Mouse (Mus musculus): Measurements from ENCODE around the gene Sit1. TPM values are rescaled to one million over a fixed set of nuclear protein-coding genes. Genes with fewer than 3 reads are reported as not detected.

Gene Sit1
- total and polyA plus RNA-seq, 3 experiments = 0.31 TPM; not detected in 2

DNA sequence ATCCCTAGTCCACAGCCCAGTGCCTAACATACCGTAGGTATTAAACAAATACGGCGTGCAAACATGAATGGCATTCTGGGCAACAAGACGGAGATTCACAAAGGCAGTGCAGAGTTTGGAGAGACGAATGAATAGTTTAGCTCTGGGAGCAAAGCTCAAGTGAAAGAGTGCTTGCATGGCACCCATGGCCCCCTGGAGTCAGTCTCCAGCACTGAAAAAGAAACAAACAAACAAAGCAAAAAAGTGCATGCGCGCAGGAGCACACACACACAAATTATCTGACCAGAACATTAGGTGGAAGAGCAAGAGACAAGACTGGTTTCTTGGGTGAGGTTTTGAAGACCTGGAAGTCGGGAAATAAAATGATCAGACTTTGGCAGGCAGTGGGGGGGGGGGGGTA, 22.5 kb upstream of the Sit1 start:
- Histone ChIP-seq H3K27ac (no peak overlapping the region), H3K79me2 (replicated peaks; ENCODE audit: control insufficient read depth, insufficient read depth, low read length) (no peaks in the 10 kb centered on the region), H3K27me3 (ENCODE audit: control insufficient read depth, insufficient read depth, low read length) (no peaks in the 10 kb centered on the region), H3K36me3 (ENCODE audit: control insufficient read depth, insufficient read depth, low read length) (no peaks in the 10 kb centered on the region), H3K4me1 (ENCODE audit: control insufficient read depth, insufficient read depth, low read length) (peaks cover 4% of the 10 kb centered on the region), H3K9ac (ENCODE audit: low read depth, low read length) (no peak overlapping the region), H3K4me3 (no peak overlapping the region)
- intact Hi-C loops (cut with DNase I) = no loop called here
- 95% methylated on average over 8 of the region's 8 CpGs for WGBS
- no peak for TF ChIP-seq POLR2A (IDR thresholded peaks at IDR 0.05; ENCODE audit: insufficient read depth, low read depth, low read length)
- no peak for TF ChIP-seq EP300 (IDR thresholded peaks at IDR 0.05; ENCODE audit: insufficient read depth, low read depth, low read length)
- no peak for TF ChIP-seq CTCF (IDR thresholded peaks at IDR 0.05)
- DNase-seq = no peak

DNA sequence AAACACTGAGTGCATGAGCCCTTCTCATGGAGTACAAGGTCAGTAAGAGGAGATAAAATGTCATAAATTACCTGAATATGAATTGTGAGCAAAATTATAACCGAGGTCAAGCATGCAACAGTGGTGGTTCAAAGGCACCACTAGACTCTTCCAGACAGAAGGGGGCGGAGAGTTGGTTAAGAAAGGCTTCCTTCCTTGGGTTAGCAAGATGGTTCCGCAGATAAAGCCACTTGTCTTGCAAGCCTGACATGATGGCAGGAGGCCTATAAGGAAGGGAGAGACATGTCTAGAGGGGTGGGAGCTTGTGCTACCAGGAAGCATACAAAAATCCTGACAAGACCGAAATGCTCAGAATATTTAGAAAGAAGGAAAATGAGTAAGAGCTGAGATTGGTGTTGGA, 20.7 kb upstream of the Sit1 start:
- Histone ChIP-seq H3K4me1 (ENCODE audit: control insufficient read depth, insufficient read depth, low read length) (peaks cover 8% of the 10 kb centered on the region), H3K27me3 (ENCODE audit: control insufficient read depth, insufficient read depth, low read length) (no peaks in the 10 kb centered on the region), H3K36me3 (ENCODE audit: control insufficient read depth, insufficient read depth, low read length) (no peaks in the 10 kb centered on the region), H3K27ac (no peak overlapping the region), H3K79me2 (replicated peaks; ENCODE audit: control insufficient read depth, insufficient read depth, low read length) (no peaks in the 10 kb centered on the region), H3K4me3 (no peak overlapping the region), H3K9ac (ENCODE audit: low read depth, low read length) (no peak overlapping the region)
- intact Hi-C loops (cut with DNase I) = no loop called here
- no peak for DNase-seq
- WGBS = 66% methylated on average over 4 of the region's 4 CpGs
- TF ChIP-seq POLR2A (IDR thresholded peaks at IDR 0.05; ENCODE audit: insufficient read depth, low read depth, low read length) (no peak), EP300 (IDR thresholded peaks at IDR 0.05; ENCODE audit: insufficient read depth, low read depth, low read length) (no peak), CTCF (IDR thresholded peaks at IDR 0.05) (no peak)

DNA sequence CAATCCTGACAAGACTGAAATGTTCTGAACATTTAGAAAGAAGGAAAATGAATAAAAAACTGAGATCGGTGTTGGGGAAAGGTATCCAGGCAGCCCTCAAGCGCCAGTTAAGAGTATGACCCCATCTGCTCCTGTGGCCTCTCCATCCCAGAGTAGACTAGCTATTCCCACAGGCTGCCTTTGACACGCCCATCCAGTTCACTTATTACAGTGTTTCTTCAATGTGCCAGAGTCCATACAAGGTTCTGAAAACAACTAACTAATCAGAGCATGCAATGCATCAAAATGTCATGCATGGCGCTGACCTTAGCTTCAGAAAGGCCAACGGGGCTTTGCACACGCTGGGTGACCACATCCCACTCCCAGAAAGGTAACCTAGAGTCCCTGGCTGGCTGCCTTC, 20.0 kb upstream of the Sit1 start:
- Histone ChIP-seq H3K27ac (no peak overlapping the region), H3K79me2 (replicated peaks; ENCODE audit: control insufficient read depth, insufficient read depth, low read length) (no peaks in the 10 kb centered on the region), H3K4me3 (no peak overlapping the region), H3K36me3 (ENCODE audit: control insufficient read depth, insufficient read depth, low read length) (no peaks in the 10 kb centered on the region), H3K9ac (ENCODE audit: low read depth, low read length) (no peak overlapping the region), H3K4me1 (ENCODE audit: control insufficient read depth, insufficient read depth, low read length) (peaks cover 8% of the 10 kb centered on the region), H3K27me3 (ENCODE audit: control insufficient read depth, insufficient read depth, low read length) (no peaks in the 10 kb centered on the region)
- intact Hi-C loops (cut with DNase I) = no loop called here
- WGBS = 84% methylated on average over 6 of the region's 6 CpGs
- no peak for TF ChIP-seq CTCF (IDR thresholded peaks at IDR 0.05)
- no peak for TF ChIP-seq EP300 (IDR thresholded peaks at IDR 0.05; ENCODE audit: insufficient read depth, low read depth, low read length)
- TF ChIP-seq POLR2A (IDR thresholded peaks at IDR 0.05; ENCODE audit: insufficient read depth, low read depth, low read length) = no peak
- DNase-seq = no peak

DNA sequence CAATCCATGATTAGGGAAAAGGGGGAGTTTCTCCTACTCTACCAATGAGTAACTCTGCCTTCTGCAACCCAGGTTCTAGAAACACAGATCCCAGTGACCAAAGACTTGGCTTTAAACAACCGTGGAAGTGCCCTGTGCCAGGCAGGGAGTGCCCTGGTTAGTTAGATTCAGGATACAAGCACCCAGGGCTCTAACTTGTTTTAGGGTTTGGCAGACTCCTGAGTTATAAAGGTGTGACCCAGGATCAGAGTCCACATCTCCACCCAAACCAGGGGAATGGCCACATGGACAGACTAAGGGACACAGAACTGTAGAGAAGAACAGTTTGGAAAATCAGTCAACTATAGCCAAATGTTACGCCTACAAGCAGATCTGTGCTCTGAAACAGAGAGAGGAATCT, 19.5 kb upstream of the Sit1 start:
- H3K27ac ChIP-seq = no peak overlapping the region
- TF ChIP-seq EP300 (IDR thresholded peaks at IDR 0.05; ENCODE audit: insufficient read depth, low read depth, low read length) (no peak), POLR2A (IDR thresholded peaks at IDR 0.05; ENCODE audit: insufficient read depth, low read depth, low read length) (no peak), CTCF (IDR thresholded peaks at IDR 0.05) (no peak)
- no peak for DNase-seq
- no peak overlapping the region for H3K9ac ChIP-seq (ENCODE audit: low read depth, low read length)
- no peaks in the 10 kb centered on the region for H3K79me2 ChIP-seq (replicated peaks; ENCODE audit: control insufficient read depth, insufficient read depth, low read length)
- no peaks in the 10 kb centered on the region for H3K36me3 ChIP-seq (ENCODE audit: control insufficient read depth, insufficient read depth, low read length)
- WGBS = 78% methylated on average over 2 of the region's 2 CpGs
- H3K4me3 ChIP-seq = no peak overlapping the region
- H3K27me3 ChIP-seq (ENCODE audit: control insufficient read depth, insufficient read depth, low read length) = no peaks in the 10 kb centered on the region
- peaks cover 8% of the 10 kb centered on the region for H3K4me1 ChIP-seq (ENCODE audit: control insufficient read depth, insufficient read depth, low read length)
- intact Hi-C loops (cut with DNase I) = no loop called here

DNA sequence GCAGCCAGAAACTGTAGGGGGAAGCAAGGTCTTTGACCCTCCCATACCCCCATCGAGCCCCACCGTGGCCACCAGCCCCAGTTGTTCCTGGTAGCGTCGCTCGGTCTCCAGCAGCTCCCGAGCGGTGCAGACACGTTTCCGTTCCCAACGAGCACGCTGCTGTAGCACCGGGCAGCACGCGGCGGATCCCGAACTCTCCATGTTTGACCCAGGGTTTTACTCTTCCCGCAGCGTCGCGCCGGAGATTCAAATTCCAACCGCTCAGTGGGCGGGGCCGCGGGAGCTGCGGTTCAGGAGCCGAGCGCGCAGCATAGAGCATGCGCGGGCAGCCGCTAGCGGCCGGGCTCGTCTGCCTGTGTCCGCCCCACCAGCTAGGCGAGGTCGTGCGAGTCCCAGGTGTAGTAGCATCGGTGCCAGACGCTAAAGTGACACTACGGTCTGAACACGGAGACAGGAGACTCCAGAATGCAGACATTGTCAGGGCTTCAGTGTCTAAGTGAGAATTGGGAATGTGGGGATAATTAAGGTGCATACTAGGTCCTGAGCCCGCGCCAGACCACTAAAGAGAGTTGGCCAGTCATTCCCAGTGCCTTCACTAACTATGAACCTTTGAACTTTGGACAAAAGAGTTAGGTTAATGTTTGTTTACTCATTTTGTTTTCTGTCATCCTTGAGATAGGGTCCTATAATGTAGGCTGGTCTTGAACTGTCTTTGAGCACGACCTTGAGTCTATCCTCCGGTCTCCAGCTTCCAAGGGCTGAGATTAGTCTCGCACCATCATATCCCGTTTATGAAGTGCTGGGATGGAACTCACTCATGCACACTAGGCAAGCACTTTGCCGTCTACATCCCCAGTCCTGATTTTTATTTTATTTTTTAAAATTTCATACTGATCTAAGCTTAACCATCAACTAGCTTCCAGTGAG, 16.1 kb upstream of the Sit1 start, which contains the start of gene Arhgef39:
Gene Arhgef39 (minus strand): TSS at position 289 of the 927 bp plus-strand sequence.
- Histone ChIP-seq H3K4me1 (ENCODE audit: control insufficient read depth, insufficient read depth, low read length) (peaks cover 4% of the 10 kb centered on the region; the same call in 1 of the 2 replicates), H3K4me3 (peak within 1 kb of the TSS; percentile 52), H3K36me3 (ENCODE audit: control insufficient read depth, insufficient read depth, low read length) (no peaks in the 10 kb centered on the region), H3K27me3 (ENCODE audit: control insufficient read depth, insufficient read depth, low read length) (no peaks in the 10 kb centered on the region), H3K9ac (ENCODE audit: low read depth, low read length) (peak within 1 kb of the TSS; percentile 72), H3K79me2 (replicated peaks; ENCODE audit: control insufficient read depth, insufficient read depth, low read length) (no peaks in the 10 kb centered on the region), H3K27ac (0 out of 2 replicates have a peak within 1 kb of the TSS, but pooled peaks have one; percentile 34)
- DNase-seq = peak; percentile 87
- intact Hi-C loops (cut with DNase I) = loop anchor here (2.0 kb wide), 1 partner anchor 25 kb away; no protein-coding TSS in a partner anchor
- WGBS = 5% methylated on average over 50 of the region's 50 CpGs
- no peak for TF ChIP-seq CTCF (IDR thresholded peaks at IDR 0.05)
- TF ChIP-seq POLR2A (IDR thresholded peaks at IDR 0.05; ENCODE audit: insufficient read depth, low read depth, low read length) = 0 out of 2 replicates have a peak, but pooled peaks have one; percentile 24

DNA sequence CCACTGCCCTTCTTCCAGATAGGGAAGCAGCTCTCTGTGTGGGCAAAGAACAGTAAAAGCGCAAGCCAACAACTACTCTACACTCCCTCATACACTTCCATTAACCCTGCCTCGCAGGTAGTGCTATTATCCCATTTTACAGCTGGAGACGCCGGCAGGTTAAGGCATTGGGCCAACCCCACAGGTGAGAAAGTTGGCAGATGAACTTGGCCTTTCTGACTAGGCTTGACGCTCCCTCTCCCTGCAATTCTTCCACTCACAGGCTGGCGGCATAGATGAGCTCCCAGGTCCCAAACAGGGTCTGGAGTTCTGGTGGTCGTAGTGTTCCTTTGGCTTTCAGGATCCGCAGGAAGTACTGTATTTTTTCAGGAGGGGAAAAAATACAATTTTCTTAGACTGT, 15.4 kb upstream of the Sit1 start:
- Histone ChIP-seq H3K27me3 (ENCODE audit: control insufficient read depth, insufficient read depth, low read length) (no peaks in the 10 kb centered on the region), H3K9ac (ENCODE audit: low read depth, low read length) (no peak overlapping the region), H3K36me3 (ENCODE audit: control insufficient read depth, insufficient read depth, low read length) (no peaks in the 10 kb centered on the region), H3K4me1 (ENCODE audit: control insufficient read depth, insufficient read depth, low read length) (peaks cover 6% of the 10 kb centered on the region), H3K4me3 (peak overlapping the region; percentile 52), H3K27ac (no peak overlapping the region), H3K79me2 (replicated peaks; ENCODE audit: control insufficient read depth, insufficient read depth, low read length) (no peaks in the 10 kb centered on the region)
- WGBS = 12% methylated on average over 8 of the region's 8 CpGs
- intact Hi-C loops (cut with DNase I) = loop anchor here (2.0 kb wide), 1 partner anchor 26 kb away; no protein-coding TSS in a partner anchor
- no peak for DNase-seq
- no peak for TF ChIP-seq POLR2A (IDR thresholded peaks at IDR 0.05; ENCODE audit: insufficient read depth, low read depth, low read length)
- no peak for TF ChIP-seq EP300 (IDR thresholded peaks at IDR 0.05; ENCODE audit: insufficient read depth, low read depth, low read length)
- peak; percentile 50 for TF ChIP-seq CTCF (IDR thresholded peaks at IDR 0.05)
